Mouse (Mus musculus): ENCODE results near the gene Ccdc85c. TPM values are rescaled to one million over a fixed set of nuclear protein-coding genes. Genes with fewer than 3 reads are reported as not detected.

Gene Ccdc85c
- polyA plus RNA-seq, 1 experiment: 6.6 TPM

- TF ChIP-seq SRF (IDR thresholded peaks at IDR 0.05; ENCODE audit: control insufficient read depth, insufficient read length, low read depth): no peak
- no peak for TF ChIP-seq MYOG (IDR thresholded peaks at IDR 0.05; ENCODE audit: control insufficient read depth in 1 of 3, insufficient read depth in 1 of 3, insufficient read length in 2 of 3, low read depth in 2 of 3)
- TF ChIP-seq USF1 (IDR thresholded peaks at IDR 0.05; ENCODE audit: low read depth): no peak
- TF ChIP-seq REST (IDR thresholded peaks at IDR 0.05; ENCODE audit: insufficient read depth, insufficient read length): no peak
- TF ChIP-seq CEBPB (IDR thresholded peaks at IDR 0.05; ENCODE audit: insufficient read depth, poor library complexity, severe bottlenecking): no peak
- no peak for TF ChIP-seq MYOD1 (IDR thresholded peaks at IDR 0.05; ENCODE audit: control insufficient read depth in 1 of 3, insufficient read length in 2 of 3, low read depth in 2 of 3)
- no peak for TF ChIP-seq E2F4 (IDR thresholded peaks at IDR 0.05; ENCODE audit: insufficient read depth)
- no peak for TF ChIP-seq TCF3 (IDR thresholded peaks at IDR 0.05; ENCODE audit: insufficient read length, low read depth)
- no peak for TF ChIP-seq POLR2AphosphoS2 (IDR thresholded peaks at IDR 0.05; ENCODE audit: insufficient read length, low read depth)
- no peak for TF ChIP-seq TCF12 (IDR thresholded peaks at IDR 0.05; ENCODE audit: insufficient read depth, poor library complexity, severe bottlenecking)
- TF ChIP-seq POLR2A (IDR thresholded peaks at IDR 0.05; ENCODE audit: insufficient read length, low read depth): no peak
- Histone ChIP-seq H3K79me2 (ENCODE audit: control insufficient read depth, insufficient read depth) (no peaks in the 10 kb centered on the region), H3K4me3 (no peak overlapping the region), H3ac (ENCODE audit: control insufficient read depth, insufficient read length) (no peak overlapping the region), H3K27me3 (ENCODE audit: control insufficient read depth, insufficient read depth, insufficient read length) (no peaks in the 10 kb centered on the region), H3K36me3 (ENCODE audit: control insufficient read depth, insufficient read depth) (no peaks in the 10 kb centered on the region), H3K4me2 (ENCODE audit: low read depth) (no peak overlapping the region)
These were observed 43.3 kb downstream of the Ccdc85c start for GRCm38 (mm10) chr12:108231901-108232300.

- H3K4me3 ChIP-seq: no peak overlapping the region
- H3K79me2 ChIP-seq (ENCODE audit: control insufficient read depth, insufficient read depth): no peaks in the 10 kb centered on the region
- H3K36me3 ChIP-seq (ENCODE audit: control insufficient read depth, insufficient read depth): no peaks in the 10 kb centered on the region
- TF ChIP-seq MAX (IDR thresholded peaks at IDR 0.05; ENCODE audit: low read depth) (no peak), MYOG (IDR thresholded peaks at IDR 0.05; ENCODE audit: control insufficient read depth in 1 of 3, insufficient read depth in 1 of 3, insufficient read length in 2 of 3, low read depth in 2 of 3) (peak in 2 of 3 experiments; percentile 29 to 56), MYOD1 (IDR thresholded peaks at IDR 0.05; ENCODE audit: control insufficient read depth in 1 of 3, insufficient read length in 2 of 3, low read depth in 2 of 3) (peak in 2 of 3 experiments; percentile 27 to 36)
- no peak overlapping the region for H3K4me2 ChIP-seq (ENCODE audit: low read depth)
- H3K27me3 ChIP-seq (ENCODE audit: control insufficient read depth, insufficient read depth, insufficient read length): no peaks in the 10 kb centered on the region
- no peak overlapping the region for H3ac ChIP-seq (ENCODE audit: control insufficient read depth, insufficient read length)
These were observed 44.1 kb downstream of the Ccdc85c start for GRCm38 (mm10) chr12:108230821-108231794.

- Histone ChIP-seq H3K79me2 (ENCODE audit: control insufficient read depth, insufficient read depth) (no peaks in the 10 kb centered on the region), H3K4me2 (ENCODE audit: low read depth) (no peak overlapping the region)
These were observed 45.1 kb downstream of the Ccdc85c start for GRCm38 (mm10) chr12:108230077-108230476.

GRCm38 (mm10) chr12:108227527-108227926, 47.7 kb downstream of the Ccdc85c start:
- H3K27me3 ChIP-seq (ENCODE audit: control insufficient read depth, insufficient read depth, insufficient read length): no peaks in the 10 kb centered on the region
- H3K4me3 ChIP-seq: no peak overlapping the region
- no peak for TF ChIP-seq E2F4 (IDR thresholded peaks at IDR 0.05; ENCODE audit: insufficient read depth)
- TF ChIP-seq SRF (IDR thresholded peaks at IDR 0.05; ENCODE audit: control insufficient read depth, insufficient read length, low read depth): no peak
- TF ChIP-seq REST (IDR thresholded peaks at IDR 0.05; ENCODE audit: insufficient read depth, insufficient read length): no peak
- no peak for TF ChIP-seq MYOG (IDR thresholded peaks at IDR 0.05; ENCODE audit: control insufficient read depth in 1 of 3, insufficient read depth in 1 of 3, insufficient read length in 2 of 3, low read depth in 2 of 3)
- TF ChIP-seq MAX (IDR thresholded peaks at IDR 0.05; ENCODE audit: low read depth): no peak
- no peak for TF ChIP-seq MYOD1 (IDR thresholded peaks at IDR 0.05; ENCODE audit: control insufficient read depth in 1 of 3, insufficient read length in 2 of 3, low read depth in 2 of 3)
- no peak for TF ChIP-seq CEBPB (IDR thresholded peaks at IDR 0.05; ENCODE audit: insufficient read depth, poor library complexity, severe bottlenecking)
- no peak for TF ChIP-seq TCF3 (IDR thresholded peaks at IDR 0.05; ENCODE audit: insufficient read length, low read depth)
- H3K36me3 ChIP-seq (ENCODE audit: control insufficient read depth, insufficient read depth): no peaks in the 10 kb centered on the region
- H3ac ChIP-seq (ENCODE audit: control insufficient read depth, insufficient read length): no peak overlapping the region
- no peaks in the 10 kb centered on the region for H3K79me2 ChIP-seq (ENCODE audit: control insufficient read depth, insufficient read depth)
- no peak overlapping the region for H3K4me2 ChIP-seq (ENCODE audit: low read depth)

More at GRCm38 (mm10) chr12:108230077-108230476, 45.1 kb downstream of the Ccdc85c start:
- TF ChIP-seq MAX (IDR thresholded peaks at IDR 0.05; ENCODE audit: low read depth): no peak
- no peak for TF ChIP-seq E2F4 (IDR thresholded peaks at IDR 0.05; ENCODE audit: insufficient read depth)
- TF ChIP-seq MYOG (IDR thresholded peaks at IDR 0.05; ENCODE audit: control insufficient read depth in 1 of 3, insufficient read depth in 1 of 3, insufficient read length in 2 of 3, low read depth in 2 of 3): no peak
- TF ChIP-seq CEBPB (IDR thresholded peaks at IDR 0.05; ENCODE audit: insufficient read depth, poor library complexity, severe bottlenecking): no peak
- TF ChIP-seq USF1 (IDR thresholded peaks at IDR 0.05; ENCODE audit: low read depth): no peak
- TF ChIP-seq TCF3 (IDR thresholded peaks at IDR 0.05; ENCODE audit: insufficient read length, low read depth): no peak
- no peak for TF ChIP-seq SRF (IDR thresholded peaks at IDR 0.05; ENCODE audit: control insufficient read depth, insufficient read length, low read depth)
- TF ChIP-seq REST (IDR thresholded peaks at IDR 0.05; ENCODE audit: insufficient read depth, insufficient read length): no peak
- no peak for TF ChIP-seq POLR2A (IDR thresholded peaks at IDR 0.05; ENCODE audit: insufficient read length, low read depth)
- TF ChIP-seq MYOD1 (IDR thresholded peaks at IDR 0.05; ENCODE audit: control insufficient read depth in 1 of 3, insufficient read length in 2 of 3, low read depth in 2 of 3): no peak
- no peak for TF ChIP-seq POLR2AphosphoS2 (IDR thresholded peaks at IDR 0.05; ENCODE audit: insufficient read length, low read depth)
- no peak overlapping the region for H3K4me3 ChIP-seq
- no peaks in the 10 kb centered on the region for H3K27me3 ChIP-seq (ENCODE audit: control insufficient read depth, insufficient read depth, insufficient read length)
- no peaks in the 10 kb centered on the region for H3K36me3 ChIP-seq (ENCODE audit: control insufficient read depth, insufficient read depth)
- no peak overlapping the region for H3ac ChIP-seq (ENCODE audit: control insufficient read depth, insufficient read length)

Data from myocyte (in vitro differentiated cells).